Mouse (Mus musculus) olfactory bulb, adult 2 months (tissue): ENCODE data around the gene Dab2ip. TPM values are rescaled to one million over a fixed set of nuclear protein-coding genes. Genes with fewer than 3 reads are reported as not detected.

Source experiments
- H3K27ac ChIP-seq: fragments of 200-500 bp; 2 replicates; pipeline ENCODE4 v1.5.1; 2012; ENCODE audit warnings: low read depth, low read length; ENCODE audit not compliant: insufficient read depth
- H3K4me1 ChIP-seq: fragments of 200-500 bp; 2 replicates; pipeline ENCODE4 v1.6.1; 2012; ENCODE audit warnings: low read length; ENCODE audit not compliant: control insufficient read depth, insufficient read depth
- H3K4me3 ChIP-seq: fragments of 200-500 bp; 2 replicates; pipeline ENCODE4 v1.5.1; 2012; ENCODE audit warnings: mild to moderate bottlenecking, low read depth, low read length, moderate library complexity; ENCODE audit not compliant: insufficient read depth
- CTCF ChIP-seq: fragments of 200-500 bp; IDR thresholded peaks from 2 replicates; pipeline ENCODE4 v1.5.1; 2012; ENCODE audit warnings: low read depth, mild to moderate bottlenecking, low read length, moderate library complexity; ENCODE audit not compliant: insufficient read depth
- POLR2A ChIP-seq: fragments of 200-500 bp; IDR thresholded peaks from 2 replicates; pipeline ENCODE4 v1.6.1; 2012; ENCODE audit warnings: mild to moderate bottlenecking, low read depth, low read length, moderate library complexity; ENCODE audit not compliant: insufficient read depth
- WGBS: fragments of 180-500 bp; shearing (Covaris S2); methylation state at CpG from one replicate; pipeline ENCODE4 v1.1.7; 2018; 5-methylcytosine and 5-hydroxymethylcytosine counted together
- polyA plus RNA-seq: library from polyadenylated mRNA; stranded (reverse); fragments of >200 nt; gene quantifications from 2 replicates; pipeline ENCODE4 v1.2.4, GENCODE M21; 2012; ENCODE audit warnings: low replicate concordance; ENCODE audit not compliant: missing spikeins, insufficient read depth, insufficient read length

Dab2ip gene
- polyA plus RNA-seq, 1 experiment = not detected

- H3K4me3 ChIP-seq = no peak overlapping the region
- WGBS = 77% methylated on average over 16 of the region's 16 CpGs
- TF ChIP-seq CTCF (no peak), POLR2A (no peak)
- H3K4me1 ChIP-seq = peaks cover 17% of the 10 kb centered on the region; the same call in 1 of the 2 replicates
- no peak overlapping the region for H3K27ac ChIP-seq
These were observed 171.3 kb downstream of the Dab2ip start for GRCm38 (mm10) chr2:35729077-35730065.

DNA sequence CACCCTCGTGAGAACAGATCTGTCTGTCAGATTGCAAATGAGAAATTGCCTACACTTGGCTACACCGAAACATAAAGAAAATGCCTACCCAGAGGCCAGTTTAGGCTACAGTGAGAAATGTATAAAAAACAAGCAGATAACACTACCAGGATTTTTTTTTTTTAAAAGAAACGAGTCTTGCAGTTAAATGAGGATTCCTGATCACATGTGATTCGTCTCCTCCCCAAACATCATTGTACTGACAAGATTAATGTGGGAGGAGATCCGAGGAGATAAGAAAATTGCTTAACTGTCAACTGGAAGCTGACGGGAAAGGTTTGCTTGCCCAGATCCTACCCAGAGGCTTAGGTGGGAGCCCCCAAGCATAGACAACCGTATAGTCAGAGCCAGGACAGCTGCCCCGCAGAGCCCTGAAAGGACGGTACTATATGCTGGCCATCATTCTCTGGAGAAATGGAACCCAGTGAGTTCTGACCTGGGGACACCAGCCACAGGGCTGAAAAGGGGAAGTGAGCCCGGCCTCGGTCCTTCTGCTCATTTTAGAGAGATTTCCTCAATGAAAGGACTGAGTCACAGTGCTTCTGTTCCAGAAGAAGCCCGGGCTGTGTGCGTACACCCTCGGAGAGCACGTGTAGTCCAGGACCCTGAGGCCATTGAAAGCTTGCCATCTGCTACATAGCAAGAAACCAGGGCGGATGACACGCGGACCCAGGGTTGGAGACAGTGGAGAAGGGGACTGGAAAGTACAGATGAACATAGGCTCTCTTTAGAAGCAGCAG, 173.8 kb downstream of the Dab2ip start:
- H3K4me1 ChIP-seq = peaks cover 17% of the 10 kb centered on the region; the same call in 1 of the 2 replicates
- no peak overlapping the region for H3K4me3 ChIP-seq
- TF ChIP-seq CTCF = no peak
- TF ChIP-seq POLR2A = no peak
- H3K27ac ChIP-seq = no peak overlapping the region
- 60% methylated on average over 18 of the region's 18 CpGs for WGBS

DNA sequence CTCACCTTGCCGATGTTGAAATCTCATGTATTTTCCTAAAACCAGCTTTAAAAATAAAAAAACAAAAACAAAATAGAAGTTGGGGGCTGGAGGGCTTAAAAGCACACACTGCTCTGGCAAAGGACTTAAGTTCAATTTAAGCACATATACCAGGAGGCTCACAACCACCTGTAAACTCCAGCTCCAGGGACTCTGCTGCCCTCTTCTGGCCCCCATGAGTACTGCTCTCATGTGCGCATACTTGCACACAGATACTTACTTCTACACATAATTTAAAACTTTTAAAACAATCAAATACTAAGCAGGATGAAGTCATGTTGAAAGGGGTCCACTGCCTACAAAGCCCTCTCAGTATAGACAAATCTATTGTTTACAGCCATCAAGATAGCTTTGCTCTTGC, 176.9 kb downstream of the Dab2ip start:
- 0 out of 2 replicates have a peak, but pooled peaks cover 6% of the 10 kb centered on the region for H3K4me1 ChIP-seq
- no peak overlapping the region for H3K27ac ChIP-seq
- WGBS = 96% methylated on average over 2 of the region's 2 CpGs
- TF ChIP-seq CTCF = no peak
- TF ChIP-seq POLR2A = no peak
- H3K4me3 ChIP-seq = no peak overlapping the region

DNA sequence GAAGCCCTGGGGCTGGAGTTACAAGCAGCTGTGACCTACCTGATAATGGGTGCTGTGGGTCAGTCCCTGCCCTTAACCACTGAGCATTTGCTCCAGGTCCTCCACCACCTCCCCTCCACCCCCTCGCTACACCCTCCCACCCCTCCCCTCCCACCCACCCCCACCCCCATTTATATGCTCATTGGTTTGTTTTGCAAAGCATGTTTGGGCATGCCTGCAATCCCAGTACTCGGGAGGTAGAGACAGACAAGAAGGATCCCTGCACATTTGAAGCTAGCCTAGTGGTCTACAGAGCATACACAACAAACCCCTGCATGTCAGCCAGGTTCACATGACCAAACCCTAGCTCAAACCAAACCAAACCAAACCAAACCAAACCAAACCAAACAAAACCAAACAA, 178.0 kb downstream of the Dab2ip start:
- WGBS = 93% methylated on average over 2 of the region's 2 CpGs
- H3K4me1 ChIP-seq = 0 out of 2 replicates have a peak, but pooled peaks cover 6% of the 10 kb centered on the region
- no peak overlapping the region for H3K27ac ChIP-seq
- no peak overlapping the region for H3K4me3 ChIP-seq
- TF ChIP-seq CTCF (no peak), POLR2A (no peak)

DNA sequence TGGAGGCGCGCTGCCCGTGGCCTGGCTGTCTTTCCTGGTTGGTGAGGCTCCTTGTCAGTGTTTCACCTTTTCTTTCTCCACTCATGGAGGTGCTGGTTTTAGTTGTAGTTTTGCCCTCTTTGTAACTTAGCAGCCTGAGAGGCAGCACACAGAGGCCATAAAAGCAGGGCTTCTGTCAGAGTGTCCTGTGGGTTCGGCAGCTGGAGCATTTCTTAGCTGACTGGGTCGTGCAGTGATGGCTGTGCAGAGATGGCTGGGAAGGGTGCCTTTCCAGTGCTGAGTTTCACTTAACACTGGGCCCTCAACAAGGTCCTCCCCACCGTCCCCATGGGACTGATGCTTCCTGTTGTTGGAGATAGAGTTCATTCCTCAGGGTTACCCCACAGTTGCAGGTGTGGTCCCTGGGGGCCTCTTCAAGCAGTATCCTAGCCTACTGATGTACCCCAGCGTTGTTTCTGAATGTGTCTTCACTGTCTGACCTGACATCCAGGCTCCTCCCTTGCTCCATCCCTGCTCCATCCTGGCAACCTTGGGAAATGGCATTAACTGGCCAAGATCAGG, 179.5 kb downstream of the Dab2ip start:
- Histone ChIP-seq H3K4me3 (no peak overlapping the region), H3K4me1 (peaks cover 7% of the 10 kb centered on the region; the same call in 1 of the 2 replicates), H3K27ac (no peak overlapping the region)
- TF ChIP-seq POLR2A (no peak), CTCF (no peak)
- WGBS = 95% methylated on average over 7 of the region's 7 CpGs

- 84% methylated on average over 13 of the region's 13 CpGs for WGBS
- Histone ChIP-seq H3K4me3 (no peak overlapping the region), H3K4me1 (peaks cover 7% of the 10 kb centered on the region; the same call in 1 of the 2 replicates), H3K27ac (no peak overlapping the region)
- no peak for TF ChIP-seq POLR2A
- no peak for TF ChIP-seq CTCF
These were observed 181.7 kb downstream of the Dab2ip start for GRCm38 (mm10) chr2:35739669-35740254.

DNA sequence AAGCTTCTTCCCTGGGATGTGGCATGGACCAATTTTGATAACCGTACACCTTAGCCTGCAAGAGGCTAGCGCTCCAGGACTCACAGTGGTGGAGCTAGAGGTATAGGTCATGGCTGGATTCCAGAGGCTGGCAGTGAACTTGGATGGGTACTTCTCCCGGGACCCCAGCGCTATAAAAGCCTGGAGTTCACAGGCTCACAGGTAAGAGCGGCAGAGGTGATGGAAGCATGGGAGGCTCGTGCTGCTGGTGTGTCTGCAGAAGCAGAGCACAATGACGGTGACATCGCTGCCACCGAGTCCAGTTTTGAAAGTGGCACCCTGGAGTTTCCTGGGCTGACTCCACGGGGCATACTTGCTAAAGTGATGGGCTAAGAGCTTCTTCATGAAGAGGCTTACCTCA, 187.8 kb downstream of the Dab2ip start:
- TF ChIP-seq CTCF = no peak
- no peak for TF ChIP-seq POLR2A
- Histone ChIP-seq H3K4me3 (no peak overlapping the region), H3K4me1 (peaks cover 7% of the 10 kb centered on the region; the same call in 1 of the 2 replicates), H3K27ac (no peak overlapping the region)
- 90% methylated on average over 10 of the region's 10 CpGs for WGBS

GRCm38 (mm10) chr2:35746638-35747037, 188.6 kb downstream of the Dab2ip start:
- WGBS = 66% methylated on average over 5 of the region's 7 CpGs
- no peak overlapping the region for H3K27ac ChIP-seq
- peaks cover 3% of the 10 kb centered on the region; the same call in 1 of the 2 replicates for H3K4me1 ChIP-seq
- TF ChIP-seq POLR2A (no peak), CTCF (no peak)
- H3K4me3 ChIP-seq = no peak overlapping the region
